Mouse (Mus musculus) lung, embryonic 14.5 days (tissue): Measurements from ENCODE around the gene Ugt1a5. TPM values are rescaled to one million over a fixed set of nuclear protein-coding genes. Genes with fewer than 3 reads are reported as not detected.
A peak's percentile ranks its signal among the peaks of the same experiment; 100 is the strongest.
"Not testable (repeated sequence)": the region's sequence is repeated elsewhere in the genome, so short reads cannot be mapped to it uniquely, and the experiment has no call there.

Experiments used
- ATAC-seq: fragments of 200-750 bp; cut with Nextera tagmentation; 2 replicates; pipeline ENCODE4 v1.8.0; 2017; ENCODE audit warnings: mild to moderate bottlenecking, moderate TSS enrichment, moderate library complexity; ENCODE audit not compliant: insufficient read depth
- DNase-seq: peaks from one replicate; pipeline ENCODE4 v3.0.0-alpha.2; 2015
- H3K27ac ChIP-seq: fragments of 300-500 bp; sonication (generic); 2 replicates; pipeline ENCODE4 v1.5.1; 2014; ENCODE audit warnings: low read depth, mild to moderate bottlenecking, moderate library complexity
- H3K27me3 ChIP-seq: fragments of 300-500 bp; sonication (generic); 2 replicates; pipeline ENCODE4 v1.6.1; 2014; ENCODE audit warnings: low read length, control low read depth; ENCODE audit not compliant: insufficient read depth
- H3K36me3 ChIP-seq: fragments of 300-500 bp; sonication (generic); 2 replicates; pipeline ENCODE4 v1.6.1; 2014; ENCODE audit warnings: control low read depth; ENCODE audit not compliant: insufficient read depth
- H3K4me1 ChIP-seq: fragments of 300-500 bp; sonication (generic); 2 replicates; pipeline ENCODE4 v1.6.1; 2014; ENCODE audit warnings: antibody characterized with exemption, control low read depth; ENCODE audit not compliant: insufficient read depth
- H3K4me2 ChIP-seq: fragments of 300-500 bp; sonication (generic); 2 replicates; pipeline ENCODE4 v1.6.1; 2014; ENCODE audit warnings: mild to moderate bottlenecking
- H3K4me3 ChIP-seq: fragments of 300-500 bp; sonication (generic); 2 replicates; pipeline ENCODE4 v1.5.1; 2014; ENCODE audit warnings: low read depth, low read length
- H3K9ac ChIP-seq: fragments of 300-500 bp; sonication (generic); 2 replicates; pipeline ENCODE4 v1.6.1; 2014
- H3K9me3 ChIP-seq: fragments of 300-500 bp; sonication (generic); 2 replicates; pipeline ENCODE4 v1.6.1; 2016; ENCODE audit warnings: low read depth, low read length, control low read depth
- CTCF ChIP-seq: IDR thresholded peaks from 2 replicates; pipeline ENCODE4 v1.5.1; 2016; ENCODE audit warnings: antibody characterized with exemption, low read depth
- WGBS: fragments of 180-500 bp; shearing (Covaris S2); extraction: QIAGEN DNeasy Blood & Tissue Kit; methylation state at CpG from one replicate; pipeline ENCODE4 v1.1.7; 2014; 5-methylcytosine and 5-hydroxymethylcytosine counted together
- polyA plus RNA-seq: library from polyadenylated mRNA; unstranded; fragments of >200 nt; fragmentation: Nextera tagmentation; extraction: Ambion mirVana; gene quantifications from 2 replicates; pipeline ENCODE4 v1.2.1, GENCODE M21; 2014

The Ugt1a5 gene
- 0.08 TPM in 1 of 2 replicates, not detected in the other for polyA plus RNA-seq

GRCm38 (mm10) chr1:88165711-88166110, at the start of gene Ugt1a5:
TSS of gene Ugt1a5 (plus strand) at chr1:88166012.
- 69% methylated on average over 5 of the region's 5 CpGs for WGBS
- TF ChIP-seq CTCF: no peak
- H3K4me1 ChIP-seq: no peaks in the 10 kb centered on the region
- H3K36me3 ChIP-seq: no peaks in the 10 kb centered on the region
- ATAC-seq: no peak
- no peaks in the 10 kb centered on the region for H3K9me3 ChIP-seq
- H3K4me2 ChIP-seq: no peak within 1 kb of the TSS
- H3K9ac ChIP-seq: no peak within 1 kb of the TSS
- no peaks in the 10 kb centered on the region for H3K27me3 ChIP-seq
- H3K4me3 ChIP-seq: no peak within 1 kb of the TSS
- H3K27ac ChIP-seq: no peak within 1 kb of the TSS
- no peak for DNase-seq

GRCm38 (mm10) chr1:88120550-88120949, 45.3 kb upstream of the Ugt1a5 start:
- H3K4me3 ChIP-seq, H3K27ac ChIP-seq, H3K36me3 ChIP-seq, H3K9me3 ChIP-seq, H3K4me1 ChIP-seq, DNase-seq, H3K27me3 ChIP-seq, H3K9ac ChIP-seq, H3K4me2 ChIP-seq: not testable (repeated sequence)
- WGBS: 13% methylated on average over 4 of the region's 4 CpGs
- TF ChIP-seq CTCF: peak; percentile 53
- peak; percentile 35; the same call in 1 of the 2 replicates for ATAC-seq

- H3K27ac ChIP-seq, H3K4me1 ChIP-seq, ATAC-seq, H3K9ac ChIP-seq, H3K27me3 ChIP-seq, H3K36me3 ChIP-seq, H3K9me3 ChIP-seq, H3K4me2 ChIP-seq, H3K4me3 ChIP-seq: not testable (repeated sequence)
- TF ChIP-seq CTCF: peak; percentile 36
- no CpG with 5 or more reads among the region's 1 CpGs for WGBS
- DNase-seq: peak; percentile 27
These were observed 44.3 kb upstream of the Ugt1a5 start for GRCm38 (mm10) chr1:88121521-88121920.

- H3K9me3 ChIP-seq: not testable (repeated sequence)
- WGBS: 80% methylated on average over 3 of the region's 4 CpGs
These were observed 39.9 kb upstream of the Ugt1a5 start for GRCm38 (mm10) chr1:88125827-88126360.

GRCm38 (mm10) chr1:88129091-88129490, 36.7 kb upstream of the Ugt1a5 start:
- not testable (repeated sequence) for H3K9ac ChIP-seq, H3K27ac ChIP-seq, H3K4me3 ChIP-seq, H3K4me1 ChIP-seq, ATAC-seq, DNase-seq, H3K9me3 ChIP-seq, H3K4me2 ChIP-seq, H3K27me3 ChIP-seq, H3K36me3 ChIP-seq
- WGBS: 71% methylated on average over 2 of the region's 2 CpGs

More at GRCm38 (mm10) chr1:88125827-88126360, 39.9 kb upstream of the Ugt1a5 start:
- not testable (repeated sequence) for H3K9ac ChIP-seq, H3K4me3 ChIP-seq, H3K27me3 ChIP-seq, ATAC-seq, H3K27ac ChIP-seq, H3K4me1 ChIP-seq, H3K4me2 ChIP-seq, H3K36me3 ChIP-seq, DNase-seq

- not testable (repeated sequence) for H3K36me3 ChIP-seq, H3K9me3 ChIP-seq, ATAC-seq, H3K4me3 ChIP-seq, DNase-seq, H3K27ac ChIP-seq, H3K4me1 ChIP-seq, H3K4me2 ChIP-seq, H3K27me3 ChIP-seq, H3K9ac ChIP-seq
- 79% methylated on average over 1 of the region's 1 CpGs for WGBS
These were observed 35.6 kb upstream of the Ugt1a5 start for GRCm38 (mm10) chr1:88130223-88130622.

- Histone ChIP-seq H3K9ac (no peak overlapping the region), H3K4me1 (peaks cover 6% of the 10 kb centered on the region), H3K9me3 (no peaks in the 10 kb centered on the region), H3K4me2 (no peak overlapping the region), H3K4me3 (no peak overlapping the region), H3K27me3 (no peaks in the 10 kb centered on the region), H3K36me3 (no peaks in the 10 kb centered on the region), H3K27ac (no peak overlapping the region)
- no peak for ATAC-seq
- TF ChIP-seq CTCF: no peak
- 60% methylated on average over 3 of the region's 3 CpGs for WGBS
- no peak for DNase-seq
These were observed 31.8 kb upstream of the Ugt1a5 start for GRCm38 (mm10) chr1:88133908-88134456.

GRCm38 (mm10) chr1:88134457-88135011, 31.3 kb upstream of the Ugt1a5 start, which contains the start of gene Ugt1a6a:
TSS of gene Ugt1a6a (plus strand) at chr1:88134809.
- not testable (repeated sequence) for H3K4me1 ChIP-seq, H3K36me3 ChIP-seq, H3K27ac ChIP-seq, H3K9ac ChIP-seq, H3K27me3 ChIP-seq, H3K4me2 ChIP-seq, H3K4me3 ChIP-seq, H3K9me3 ChIP-seq
- ATAC-seq (peak; percentile 56; the same call in 1 of the 2 replicates), DNase-seq (peak; percentile 14)
- 38% methylated on average over 5 of the region's 5 CpGs for WGBS

- ATAC-seq: not testable (repeated sequence)
These were observed 30.4 kb upstream of the Ugt1a5 start for GRCm38 (mm10) chr1:88135229-88135904.

More at GRCm38 (mm10) chr1:88135229-88135904, 30.4 kb upstream of the Ugt1a5 start:
- not testable (repeated sequence) for H3K9me3 ChIP-seq, H3K27ac ChIP-seq, H3K4me1 ChIP-seq, H3K27me3 ChIP-seq, H3K4me3 ChIP-seq, H3K9ac ChIP-seq, H3K36me3 ChIP-seq, DNase-seq, H3K4me2 ChIP-seq
- WGBS: 80% methylated on average over 5 of the region's 6 CpGs
